Mouse (Mus musculus) heart, embryonic 10.5 days (tissue): ENCODE data around the gene Cxcl17. TPM values are rescaled to one million over a fixed set of nuclear protein-coding genes. Genes with fewer than 3 reads are reported as not detected.
"Not testable (repeated sequence)": the region's sequence is repeated elsewhere in the genome, so short reads cannot be mapped to it uniquely, and the experiment has no call there.

ENCODE experiments used
- DNase-seq: peaks from one replicate; pipeline ENCODE4 v3.0.0-alpha.2; 2017; ENCODE audit warnings: low spot score
- H3K27ac ChIP-seq: fragments of 300-500 bp; sonication (generic); 2 replicates; pipeline ENCODE4 v1.5.1; 2016; ENCODE audit warnings: mild to moderate bottlenecking
- H3K27me3 ChIP-seq: fragments of 300-500 bp; sonication (generic); 2 replicates; pipeline ENCODE4 v1.6.1; 2016; ENCODE audit warnings: mild to moderate bottlenecking; ENCODE audit not compliant: poor library complexity, insufficient read depth, severe bottlenecking
- H3K36me3 ChIP-seq: fragments of 300-500 bp; sonication (generic); 2 replicates; pipeline ENCODE4 v1.6.1; 2016; ENCODE audit warnings: mild to moderate bottlenecking, moderate library complexity
- H3K4me1 ChIP-seq: fragments of 300-500 bp; sonication (generic); 2 replicates; pipeline ENCODE4 v1.6.1; 2016; ENCODE audit warnings: mild to moderate bottlenecking
- H3K4me3 ChIP-seq: fragments of 300-500 bp; sonication (generic); 2 replicates; pipeline ENCODE4 v1.5.1; 2016; ENCODE audit warnings: mild to moderate bottlenecking, moderate library complexity
- H3K9me3 ChIP-seq: fragments of 300-500 bp; sonication (generic); 2 replicates; pipeline ENCODE4 v1.6.1; 2016; ENCODE audit warnings: mild to moderate bottlenecking, moderate library complexity
- WGBS: fragments of 180-500 bp; shearing (Covaris S2); methylation state at CpG from one replicate; pipeline ENCODE4 v1.1.7; 2016; 5-methylcytosine and 5-hydroxymethylcytosine counted together
- polyA plus RNA-seq: library from polyadenylated mRNA; unstranded; fragments of >200 nt; fragmentation: Nextera tagmentation; extraction: Ambion mirVana; gene quantifications from 2 replicates; pipeline ENCODE4 v1.2.1, GENCODE M21; 2016

Gene Cxcl17
- polyA plus RNA-seq = 0.32 and 0.36 TPM in 2 replicates

GRCm38 (mm10) chr7:25412833-25413441 is at the start of gene Cxcl17:
Gene Cxcl17 (minus strand): TSS chr7:25412886.
- 44% methylated on average over 7 of the region's 7 CpGs for WGBS
- Histone ChIP-seq H3K36me3 (no peaks in the 10 kb centered on the region), H3K27ac (no peak within 1 kb of the TSS), H3K9me3 (no peaks in the 10 kb centered on the region), H3K27me3 (no peaks in the 10 kb centered on the region), H3K4me1 (no peaks in the 10 kb centered on the region), H3K4me3 (no peak within 1 kb of the TSS)
- DNase-seq = peak; percentile 67

GRCm38 (mm10) chr7:25462033-25462337 is 49.3 kb upstream of the Cxcl17 start:
- not testable (repeated sequence) for H3K4me1 ChIP-seq, H3K36me3 ChIP-seq, DNase-seq, H3K27me3 ChIP-seq, H3K4me3 ChIP-seq, H3K27ac ChIP-seq, H3K9me3 ChIP-seq
- WGBS = no CpG with 5 or more reads among the region's 1 CpGs

GRCm38 (mm10) chr7:25461336-25462032 is 48.8 kb upstream of the Cxcl17 start:
- 82% methylated on average over 4 of the region's 5 CpGs for WGBS
- H3K27me3 ChIP-seq, H3K9me3 ChIP-seq, H3K4me1 ChIP-seq, H3K36me3 ChIP-seq, H3K27ac ChIP-seq, H3K4me3 ChIP-seq: not testable (repeated sequence)
- DNase-seq = peak; percentile 1

GRCm38 (mm10) chr7:25452103-25452502 is 39.4 kb upstream of the Cxcl17 start:
- Histone ChIP-seq H3K27me3 (no peaks in the 10 kb centered on the region), H3K4me1 (peaks cover 8% of the 10 kb centered on the region), H3K9me3 (no peaks in the 10 kb centered on the region), H3K27ac (no peak overlapping the region), H3K4me3 (no peak overlapping the region), H3K36me3 (no peaks in the 10 kb centered on the region)
- no peak for DNase-seq
- 82% methylated on average over 3 of the region's 3 CpGs for WGBS

GRCm38 (mm10) chr7:25449913-25450890 is 37.5 kb upstream of the Cxcl17 start:
- H3K9me3 ChIP-seq = no peaks in the 10 kb centered on the region
- peak; percentile 54 for DNase-seq
- 34% methylated on average over 9 of the region's 9 CpGs for WGBS

GRCm38 (mm10) chr7:25440816-25441153 is 28.1 kb upstream of the Cxcl17 start:
- 76% methylated on average over 6 of the region's 6 CpGs for WGBS
- H3K4me1 ChIP-seq = no peaks in the 10 kb centered on the region

More at GRCm38 (mm10) chr7:25449913-25450890, 37.5 kb upstream of the Cxcl17 start:
- peaks cover 8% of the 10 kb centered on the region for H3K4me1 ChIP-seq
- no peaks in the 10 kb centered on the region for H3K36me3 ChIP-seq
- no peaks in the 10 kb centered on the region for H3K27me3 ChIP-seq
- no peak overlapping the region for H3K27ac ChIP-seq
- no peak overlapping the region for H3K4me3 ChIP-seq

GRCm38 (mm10) chr7:25439978-25440815 is 27.5 kb upstream of the Cxcl17 start:
- no peak for DNase-seq
- 89% methylated on average over 9 of the region's 9 CpGs for WGBS
- H3K27ac ChIP-seq = no peak overlapping the region
- H3K27me3 ChIP-seq = no peaks in the 10 kb centered on the region
- H3K4me1 ChIP-seq = no peaks in the 10 kb centered on the region
- H3K9me3 ChIP-seq = no peaks in the 10 kb centered on the region
- H3K4me3 ChIP-seq = no peak overlapping the region
- H3K36me3 ChIP-seq = no peaks in the 10 kb centered on the region

More at GRCm38 (mm10) chr7:25440816-25441153, 28.1 kb upstream of the Cxcl17 start:
- H3K27me3 ChIP-seq = no peaks in the 10 kb centered on the region
- DNase-seq = no peak
- H3K9me3 ChIP-seq = no peaks in the 10 kb centered on the region
- H3K4me3 ChIP-seq = no peak overlapping the region
- no peak overlapping the region for H3K27ac ChIP-seq
- no peaks in the 10 kb centered on the region for H3K36me3 ChIP-seq

GRCm38 (mm10) chr7:25439124-25439822 is 26.6 kb upstream of the Cxcl17 start:
- Histone ChIP-seq H3K9me3 (no peaks in the 10 kb centered on the region), H3K4me1 (no peaks in the 10 kb centered on the region), H3K4me3 (no peak overlapping the region), H3K27ac (no peak overlapping the region), H3K27me3 (no peaks in the 10 kb centered on the region), H3K36me3 (no peaks in the 10 kb centered on the region)
- 82% methylated on average over 8 of the region's 8 CpGs for WGBS
- DNase-seq = peak; percentile 59

- no peaks in the 10 kb centered on the region for H3K9me3 ChIP-seq
- H3K36me3 ChIP-seq = no peaks in the 10 kb centered on the region
- H3K27ac ChIP-seq = no peak overlapping the region
- H3K4me1 ChIP-seq = 0 out of 2 replicates have a peak, but pooled peaks cover 8% of the 10 kb centered on the region
- WGBS = 83% methylated on average over 2 of the region's 2 CpGs
- H3K27me3 ChIP-seq = no peaks in the 10 kb centered on the region
- DNase-seq = no peak
- H3K4me3 ChIP-seq = no peak overlapping the region
Observed at GRCm38 (mm10) chr7:25436704-25437103, 24.0 kb upstream of the Cxcl17 start.

GRCm38 (mm10) chr7:25436226-25436625 is 23.5 kb upstream of the Cxcl17 start:
- H3K4me3 ChIP-seq = no peak overlapping the region
- H3K27ac ChIP-seq = no peak overlapping the region
- no peaks in the 10 kb centered on the region for H3K9me3 ChIP-seq
- no peak for DNase-seq
- H3K36me3 ChIP-seq = no peaks in the 10 kb centered on the region
- 0 out of 2 replicates have a peak, but pooled peaks cover 8% of the 10 kb centered on the region for H3K4me1 ChIP-seq
- WGBS = 76% methylated on average over 6 of the region's 6 CpGs
- no peaks in the 10 kb centered on the region for H3K27me3 ChIP-seq

GRCm38 (mm10) chr7:25435546-25435851 is 22.8 kb upstream of the Cxcl17 start:
- H3K4me3 ChIP-seq = no peak overlapping the region
- 79% methylated on average over 2 of the region's 2 CpGs for WGBS
- no peaks in the 10 kb centered on the region for H3K36me3 ChIP-seq
- H3K27ac ChIP-seq = no peak overlapping the region
- H3K27me3 ChIP-seq = no peaks in the 10 kb centered on the region
- no peaks in the 10 kb centered on the region for H3K9me3 ChIP-seq
- DNase-seq = no peak
- 0 out of 2 replicates have a peak, but pooled peaks cover 8% of the 10 kb centered on the region for H3K4me1 ChIP-seq
